Mouse (Mus musculus): Measurements from ENCODE around the gene Auts2. TPM values are rescaled to one million over a fixed set of nuclear protein-coding genes. Genes with fewer than 3 reads are reported as not detected.

Gene Auts2
- polyA plus RNA-seq, 1 experiment from 2014 or later = 27.7 TPM

DNA sequence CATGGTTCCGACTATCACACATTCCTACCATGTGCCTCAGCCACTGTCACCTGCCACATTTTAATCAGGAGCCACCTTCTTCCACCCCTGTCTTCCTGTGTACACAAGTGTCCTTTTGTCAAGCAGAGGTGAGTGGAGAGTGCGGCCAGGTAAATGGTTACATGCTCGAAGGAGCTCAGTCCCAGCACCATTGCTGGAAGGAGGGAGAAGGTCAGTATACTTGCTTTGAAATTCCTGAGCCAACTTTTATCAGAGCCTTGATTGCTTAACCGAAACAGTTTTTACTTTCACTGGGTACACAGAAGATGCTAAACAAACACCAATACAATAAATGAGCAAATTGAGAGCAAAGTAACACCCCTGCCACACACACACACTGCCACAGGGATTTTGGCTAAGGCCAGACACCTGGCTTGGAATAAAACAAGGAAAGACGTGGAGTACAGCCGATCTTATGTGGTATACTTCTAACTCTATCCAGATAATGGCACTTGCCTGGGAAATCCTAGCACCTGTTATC is 953.1 kb downstream of the Auts2 start:
- Histone ChIP-seq H3K9me3 (replicated peaks) (no peaks in the 10 kb centered on the region), H3K4me2 (no peak overlapping the region), H3K4me1 (peaks cover 22% of the 10 kb centered on the region), H3K27ac (no peak overlapping the region), H3K9ac (no peak overlapping the region), H3K27me3 (peaks cover 30% of the 10 kb centered on the region), H3K4me3 (replicated peaks) (no peak overlapping the region), H3K36me3 (no peaks in the 10 kb centered on the region)
- WGBS = 81% methylated on average over 6 of the region's 6 CpGs
- no peak for ATAC-seq (replicated peaks; ENCODE audit: low FRiP score)

DNA sequence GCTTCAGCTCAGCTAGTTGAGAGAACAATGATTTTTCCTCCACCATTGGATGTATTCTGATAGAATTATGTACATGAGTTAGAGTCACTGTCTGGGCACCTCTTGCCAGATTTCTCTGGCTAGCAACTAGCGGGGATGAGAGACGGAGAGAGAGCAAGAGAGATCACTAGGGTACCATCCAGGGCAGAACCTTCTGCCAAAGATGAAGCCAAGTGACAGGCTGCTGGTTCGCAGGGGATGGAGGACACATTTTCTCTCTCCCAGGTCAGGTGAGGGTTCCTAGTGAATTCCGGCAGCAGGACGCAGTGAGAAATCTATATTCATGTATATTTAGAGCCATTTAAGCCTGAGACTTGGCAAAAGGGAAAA is 956.8 kb downstream of the Auts2 start:
- ATAC-seq (replicated peaks; ENCODE audit: low FRiP score) = no peak
- Histone ChIP-seq H3K36me3 (no peaks in the 10 kb centered on the region), H3K27ac (no peak overlapping the region), H3K4me3 (replicated peaks) (no peak overlapping the region), H3K4me1 (peaks cover 48% of the 10 kb centered on the region), H3K9ac (no peak overlapping the region), H3K4me2 (peak overlapping the region; percentile 36), H3K27me3 (peaks cover 19% of the 10 kb centered on the region), H3K9me3 (replicated peaks) (no peaks in the 10 kb centered on the region)
- WGBS = 29% methylated on average over 5 of the region's 5 CpGs

DNA sequence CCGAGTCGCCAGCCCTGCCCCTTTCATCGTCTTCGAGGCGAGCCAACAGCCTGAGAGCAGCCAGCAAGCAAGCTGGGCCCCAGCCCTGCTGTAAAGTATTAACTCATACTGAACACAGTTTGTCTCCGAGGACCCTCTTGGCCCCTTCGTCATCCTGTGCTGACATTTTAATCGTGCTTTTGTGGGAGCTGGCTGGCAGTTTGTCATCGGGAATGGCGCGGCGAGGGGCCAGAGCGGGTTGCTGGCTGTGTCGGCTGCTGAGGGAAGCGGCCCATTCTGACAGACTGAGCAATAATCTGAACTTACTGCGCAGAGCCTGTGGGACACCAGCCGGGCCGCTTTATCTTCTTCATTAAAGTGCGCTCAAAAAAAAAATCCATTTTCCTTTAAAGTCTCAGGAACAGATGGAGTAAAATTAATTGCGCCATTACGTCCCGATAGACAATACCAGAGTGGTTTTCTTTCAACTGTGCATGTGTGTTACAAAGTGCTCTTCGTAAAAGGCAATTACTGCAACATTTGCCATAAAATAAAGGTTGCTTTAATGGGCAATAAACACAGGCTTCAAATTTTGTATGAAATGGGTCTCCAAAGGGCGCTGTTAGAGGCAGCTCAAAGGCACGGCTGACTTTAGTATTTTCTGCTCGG is 957.3 kb downstream of the Auts2 start:
- Histone ChIP-seq H3K4me3 (replicated peaks) (peak overlapping the region; percentile 9; the same call in 1 of the 2 replicates), H3K4me1 (peaks cover 53% of the 10 kb centered on the region), H3K27ac (0 out of 2 replicates have a peak overlapping the region, but pooled peaks have one; percentile 42), H3K9ac (no peak overlapping the region), H3K9me3 (replicated peaks) (no peaks in the 10 kb centered on the region), H3K27me3 (peaks cover 16% of the 10 kb centered on the region), H3K4me2 (peak overlapping the region; percentile 36), H3K36me3 (no peaks in the 10 kb centered on the region)
- 9% methylated on average over 26 of the region's 26 CpGs for WGBS
- peak; percentile 72 for ATAC-seq (replicated peaks; ENCODE audit: low FRiP score)

- peak overlapping the region; percentile 64; the same call in 1 of the 2 replicates for H3K27ac ChIP-seq
- peak; percentile 73 for ATAC-seq (replicated peaks; ENCODE audit: low FRiP score)
- peak overlapping the region; percentile 10; the same call in 1 of the 2 replicates for H3K4me2 ChIP-seq
- H3K9me3 ChIP-seq (replicated peaks) = no peaks in the 10 kb centered on the region
- 23% methylated on average over 12 of the region's 12 CpGs for WGBS
- H3K4me3 ChIP-seq (replicated peaks) = no peak overlapping the region
- H3K4me1 ChIP-seq = peaks cover 54% of the 10 kb centered on the region
- no peak overlapping the region for H3K9ac ChIP-seq
- no peaks in the 10 kb centered on the region for H3K36me3 ChIP-seq
- peaks cover 19% of the 10 kb centered on the region for H3K27me3 ChIP-seq
These were observed 958.6 kb downstream of the Auts2 start for GRCm38 (mm10) chr5:131584260-131585135.

DNA sequence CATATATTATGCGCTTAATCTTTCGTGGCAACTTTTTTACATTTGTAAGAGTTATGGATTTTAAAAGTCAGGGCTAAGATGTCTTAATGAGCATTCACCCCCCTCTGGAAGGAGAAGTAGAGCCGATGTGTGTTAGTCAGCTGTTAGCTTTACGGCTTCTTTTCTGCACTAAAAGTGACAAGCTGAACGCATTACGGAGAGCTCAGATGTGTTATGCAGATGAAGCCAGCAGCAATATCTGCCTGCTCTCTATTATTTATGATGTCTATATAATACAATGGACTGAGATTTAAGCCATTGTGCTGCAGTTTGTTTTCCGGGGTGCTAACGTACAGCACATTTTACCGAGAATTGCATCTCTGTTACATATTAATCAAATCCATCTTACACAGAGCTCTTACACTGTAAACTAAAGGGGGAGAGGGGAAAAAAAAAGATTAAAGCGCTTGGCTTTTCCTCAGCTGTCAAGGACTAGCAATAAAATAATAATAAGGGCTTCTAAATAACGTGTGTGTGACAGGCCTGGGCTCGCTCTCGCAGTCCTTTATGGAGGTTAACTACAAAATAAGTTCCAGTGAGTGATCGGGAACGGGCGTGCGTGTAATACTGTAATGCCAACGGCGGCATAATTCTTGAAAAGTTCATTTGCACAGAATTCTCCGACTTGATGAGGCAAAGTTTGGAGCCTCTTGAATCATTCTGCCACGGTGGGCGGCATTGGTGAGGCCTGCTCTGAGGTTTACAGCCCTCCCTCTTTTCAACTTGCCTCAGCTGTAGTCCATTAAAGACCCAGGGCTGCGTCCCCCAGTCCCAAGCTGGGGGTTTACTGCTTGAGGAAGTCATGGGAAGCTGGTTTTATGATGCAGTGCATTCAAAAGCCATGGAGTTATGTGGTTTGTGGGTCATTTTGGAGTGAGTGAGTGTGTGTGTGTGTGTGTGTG is 961.8 kb downstream of the Auts2 start:
- H3K36me3 ChIP-seq = no peaks in the 10 kb centered on the region
- no peak overlapping the region for H3K9ac ChIP-seq
- peak; percentile 31; the same call in 1 of the 2 replicates for ATAC-seq (replicated peaks; ENCODE audit: low FRiP score)
- peaks cover 46% of the 10 kb centered on the region for H3K4me1 ChIP-seq
- 20% methylated on average over 23 of the region's 23 CpGs for WGBS
- H3K4me3 ChIP-seq (replicated peaks) = no peak overlapping the region
- H3K27ac ChIP-seq = 0 out of 2 replicates have a peak overlapping the region, but pooled peaks have one; percentile 41
- peak overlapping the region; percentile 32 for H3K4me2 ChIP-seq
- H3K9me3 ChIP-seq (replicated peaks) = no peaks in the 10 kb centered on the region
- peaks cover 16% of the 10 kb centered on the region; the same call in 1 of the 2 replicates for H3K27me3 ChIP-seq

- no peak overlapping the region for H3K4me3 ChIP-seq (replicated peaks)
- peaks cover 16% of the 10 kb centered on the region; the same call in 1 of the 2 replicates for H3K27me3 ChIP-seq
- no peaks in the 10 kb centered on the region for H3K9me3 ChIP-seq (replicated peaks)
- no peaks in the 10 kb centered on the region for H3K36me3 ChIP-seq
- no peak overlapping the region for H3K27ac ChIP-seq
- peaks cover 31% of the 10 kb centered on the region for H3K4me1 ChIP-seq
- WGBS = 93% methylated on average over 9 of the region's 9 CpGs
- no peak overlapping the region for H3K9ac ChIP-seq
- no peak overlapping the region for H3K4me2 ChIP-seq
- ATAC-seq (replicated peaks; ENCODE audit: low FRiP score) = no peak
These were observed 964.4 kb downstream of the Auts2 start for GRCm38 (mm10) chr5:131578737-131579136.

DNA sequence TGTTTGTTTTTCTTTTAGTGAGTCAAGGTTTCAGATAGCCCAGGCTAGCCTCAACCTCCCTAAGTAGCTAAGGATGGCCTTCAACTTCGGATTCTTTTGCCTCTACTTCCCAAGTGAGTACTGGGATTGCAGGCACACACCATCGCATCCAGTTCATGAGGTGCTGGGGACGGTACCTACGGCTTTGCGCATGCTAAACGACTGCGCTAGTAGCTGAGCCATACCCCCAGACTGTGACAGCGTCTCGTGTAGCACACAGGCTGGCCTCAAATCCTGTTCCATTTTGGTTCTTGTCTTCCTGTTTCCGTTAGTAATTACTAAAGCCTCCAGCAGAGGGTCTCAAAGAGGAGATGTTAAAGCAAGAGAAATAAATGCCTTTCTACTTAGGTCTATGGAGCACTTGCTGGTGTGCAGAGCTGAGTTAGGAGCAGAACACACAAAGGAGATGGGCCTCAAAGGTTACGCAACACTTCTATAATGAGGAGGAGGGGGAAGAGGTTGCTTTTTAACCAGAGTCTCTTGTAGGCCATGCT is 967.3 kb downstream of the Auts2 start:
- ATAC-seq (replicated peaks; ENCODE audit: low FRiP score) = 0 out of 2 replicates have a peak, but pooled peaks have one; percentile 16
- peaks cover 17% of the 10 kb centered on the region for H3K4me1 ChIP-seq
- H3K9me3 ChIP-seq (replicated peaks) = no peaks in the 10 kb centered on the region
- H3K4me2 ChIP-seq = no peak overlapping the region
- no peak overlapping the region for H3K4me3 ChIP-seq (replicated peaks)
- WGBS = 69% methylated on average over 11 of the region's 11 CpGs
- H3K27me3 ChIP-seq = peaks cover 14% of the 10 kb centered on the region; the same call in 1 of the 2 replicates
- no peak overlapping the region for H3K9ac ChIP-seq
- H3K36me3 ChIP-seq = no peaks in the 10 kb centered on the region
- H3K27ac ChIP-seq = no peak overlapping the region

DNA sequence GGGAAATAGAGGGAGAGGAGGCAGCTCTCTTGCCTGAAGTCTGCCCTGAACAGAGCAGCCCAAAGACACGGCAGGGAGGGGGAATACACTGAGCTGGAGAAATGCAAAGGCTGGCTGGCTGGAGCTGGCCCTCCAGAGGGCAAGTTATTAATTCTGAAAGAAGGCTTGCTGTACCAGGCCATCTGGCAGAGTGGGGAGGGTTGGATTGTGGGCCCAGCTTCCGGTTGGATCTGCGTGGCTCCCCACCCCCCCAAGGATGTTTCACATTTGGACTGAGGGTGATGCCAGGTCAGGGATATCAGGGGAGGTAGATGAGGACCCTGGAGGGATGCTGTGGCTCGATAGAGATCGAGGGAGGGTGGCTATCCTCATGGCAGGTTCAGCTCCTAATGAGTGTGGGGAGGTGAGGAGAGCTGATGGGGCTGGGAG is 968.0 kb downstream of the Auts2 start:
- no peak overlapping the region for H3K4me3 ChIP-seq (replicated peaks)
- H3K9ac ChIP-seq = no peak overlapping the region
- H3K4me2 ChIP-seq = no peak overlapping the region
- WGBS = 39% methylated on average over 5 of the region's 5 CpGs
- peaks cover 17% of the 10 kb centered on the region for H3K4me1 ChIP-seq
- H3K36me3 ChIP-seq = no peaks in the 10 kb centered on the region
- H3K27ac ChIP-seq = no peak overlapping the region
- peaks cover 12% of the 10 kb centered on the region; the same call in 1 of the 2 replicates for H3K27me3 ChIP-seq
- ATAC-seq (replicated peaks; ENCODE audit: low FRiP score) = no peak; the same call in 1 of the 2 replicates
- no peaks in the 10 kb centered on the region for H3K9me3 ChIP-seq (replicated peaks)

DNA sequence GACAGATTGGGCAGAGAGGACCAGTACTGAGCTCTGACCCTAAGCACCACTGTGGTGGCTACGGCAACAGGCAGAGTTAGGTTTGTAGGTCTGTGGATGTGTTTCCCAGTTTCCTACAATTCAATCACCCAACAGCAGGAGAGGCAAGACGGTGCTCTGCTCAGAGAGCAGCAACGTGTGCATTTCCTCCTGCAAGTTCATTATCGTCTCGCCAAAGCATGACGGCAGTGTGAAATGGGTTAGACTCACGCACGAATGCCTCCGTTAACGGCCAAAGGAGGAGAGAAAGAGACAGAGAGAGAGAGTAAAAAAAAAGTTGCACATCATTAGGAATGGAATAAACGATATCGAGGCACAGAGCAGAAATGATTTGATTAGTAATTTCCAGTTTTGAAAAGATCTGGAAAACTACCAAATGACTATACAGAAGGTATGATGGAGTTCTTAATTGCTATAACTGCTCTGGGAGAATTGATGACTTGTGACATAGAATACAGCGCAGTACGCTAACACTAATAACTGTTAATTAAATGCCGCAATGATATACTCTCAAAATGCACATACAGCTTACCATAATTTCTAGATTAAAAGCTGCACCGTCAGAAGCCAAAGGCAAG is 968.6 kb downstream of the Auts2 start:
- Histone ChIP-seq H3K4me1 (peaks cover 17% of the 10 kb centered on the region), H3K4me2 (no peak overlapping the region), H3K27ac (no peak overlapping the region), H3K9me3 (replicated peaks) (no peaks in the 10 kb centered on the region), H3K36me3 (no peaks in the 10 kb centered on the region), H3K27me3 (peaks cover 7% of the 10 kb centered on the region; the same call in 1 of the 2 replicates), H3K4me3 (replicated peaks) (no peak overlapping the region), H3K9ac (no peak overlapping the region)
- ATAC-seq (replicated peaks; ENCODE audit: low FRiP score) = 0 out of 2 replicates have a peak, but pooled peaks have one; percentile 6
- 61% methylated on average over 16 of the region's 16 CpGs for WGBS

DNA sequence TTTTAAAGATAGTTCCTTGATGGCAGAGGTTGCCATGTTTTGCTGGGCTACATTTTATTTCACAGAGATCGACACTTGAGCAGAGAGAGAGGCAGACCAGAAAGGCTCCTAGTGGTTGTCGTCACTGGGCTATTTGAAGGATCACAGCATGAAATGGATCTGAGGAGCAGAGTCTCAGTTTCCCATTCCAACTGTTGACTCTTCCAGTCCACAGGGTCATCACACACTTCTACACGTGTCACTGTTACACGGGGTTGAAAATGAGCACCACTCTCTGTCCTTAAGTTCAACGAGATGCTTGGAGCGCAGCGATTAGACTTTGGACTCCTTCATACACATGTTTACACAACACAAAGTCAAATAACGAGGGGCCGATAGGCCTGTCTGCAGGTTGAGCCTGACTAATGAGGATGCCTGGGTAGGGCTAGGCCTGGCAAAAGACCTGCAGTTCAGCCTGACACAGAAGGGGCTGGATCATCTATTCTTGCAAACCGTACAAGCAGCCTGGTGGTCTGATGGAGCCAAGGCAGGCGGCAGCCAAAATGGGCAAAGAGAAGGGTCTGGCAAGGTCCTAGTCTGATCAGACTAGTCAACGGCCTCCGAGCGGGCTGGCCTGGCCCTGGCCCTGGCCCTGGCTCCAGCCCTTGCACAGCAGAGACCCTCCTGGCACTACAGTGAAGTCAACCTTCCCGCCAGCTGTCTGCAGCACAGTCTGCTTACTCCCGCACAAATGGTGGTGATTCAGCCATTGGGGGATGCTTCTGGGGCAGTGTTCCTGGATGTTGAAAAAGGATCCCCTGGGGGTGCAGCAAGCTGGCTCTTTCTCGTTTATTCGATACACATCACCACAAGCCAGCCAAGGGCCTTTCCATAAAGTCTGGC is 969.6 kb downstream of the Auts2 start:
- no peak overlapping the region for H3K4me2 ChIP-seq
- no peaks in the 10 kb centered on the region for H3K9me3 ChIP-seq (replicated peaks)
- 0 out of 2 replicates have a peak, but pooled peaks have one; percentile 25 for ATAC-seq (replicated peaks; ENCODE audit: low FRiP score)
- H3K4me1 ChIP-seq = peaks cover 17% of the 10 kb centered on the region
- no peaks in the 10 kb centered on the region for H3K36me3 ChIP-seq
- H3K27ac ChIP-seq = no peak overlapping the region
- WGBS = 77% methylated on average over 18 of the region's 18 CpGs
- no peaks in the 10 kb centered on the region for H3K27me3 ChIP-seq
- no peak overlapping the region for H3K4me3 ChIP-seq (replicated peaks)
- no peak overlapping the region for H3K9ac ChIP-seq
